ENCODE assay signal across 24 mouse cellular contexts in genomic region chr9:58341795-58342194, GRCm38 (mm10). TPM values are rescaled to one million over a fixed set of nuclear protein-coding genes. Genes with fewer than 3 reads are reported as not detected.
"Had no signal": no experiment of that assay in that cellular context is flagged by ENCODE, and none has a peak within 500 bp of the region (broad histone marks: within the 10 kb centered on the region; RNA-seq: fewer than 3 reads in every experiment).

No protein-coding gene starts in this region.

- H3K4me3 ChIP-seq: intestine, embryonic 15.5 days; limb, embryonic 13.5 days; liver, embryonic 15.5 days; midbrain, embryonic 13.5 days; neural tube, embryonic 12.5 days had no signal

- H3K4me1 ChIP-seq: intestine, embryonic 15.5 days; liver, embryonic 15.5 days had no signal

- H3K27me3 ChIP-seq: intestine, embryonic 15.5 days; limb, embryonic 13.5 days; liver, embryonic 15.5 days; midbrain, embryonic 13.5 days; neural tube, embryonic 12.5 days had no signal

- ATAC-seq: intestine, embryonic 15.5 days; midbrain, embryonic 13.5 days had no signal

- H3K27ac ChIP-seq: intestine, embryonic 15.5 days; limb, embryonic 13.5 days; liver, embryonic 15.5 days; midbrain, embryonic 13.5 days; neural tube, embryonic 12.5 days had no signal

- DNase-seq: kidney, adult 18-20 months; kidney, postnatal 10 days; kidney, postnatal 4 days; lung, postnatal 36 days; right cerebral cortex, postnatal 4 days; spleen, adult 18-20 months; thymus, adult 2 months; thymus, postnatal 25 days had no signal

- H3K9ac ChIP-seq: intestine, embryonic 15.5 days; limb, embryonic 13.5 days; liver, embryonic 15.5 days; midbrain, embryonic 13.5 days; neural tube, embryonic 12.5 days had no signal

- H3K4me2 ChIP-seq: intestine, embryonic 15.5 days; limb, embryonic 13.5 days; liver, embryonic 15.5 days; midbrain, embryonic 13.5 days; neural tube, embryonic 12.5 days had no signal

- H3K36me3 ChIP-seq: intestine, embryonic 15.5 days; limb, embryonic 13.5 days; liver, embryonic 15.5 days; midbrain, embryonic 13.5 days; neural tube, embryonic 12.5 days had no signal

- H3K9me3 ChIP-seq: intestine, embryonic 15.5 days; limb, embryonic 13.5 days; liver, embryonic 15.5 days; midbrain, embryonic 13.5 days; neural tube, embryonic 12.5 days had no signal

RNA-seq across cellular contexts. Expression of gene Tbc1d21, which starts 28.5 kb away (rescaled TPM):
- total RNA-seq: layer of hippocampus, postnatal 25 days; left cerebral cortex, adult 8-10 months; left cerebral cortex, postnatal 25 days; liver, adult 2 months; megakaryocyte progenitor cell, adult 5-6 weeks; monocyte, adult 5-6 weeks; neutrophil, adult 5-6 weeks had no signal
- polyA plus RNA-seq: intestine, embryonic 15.5 days; kidney, embryonic 14.5 days; limb, embryonic 13.5 days; liver, adult 2 months; liver, embryonic 15.5 days; lung, embryonic 16.5 days; midbrain, embryonic 13.5 days; neural tube, embryonic 12.5 days; stomach, embryonic 14.5 days; thymus, adult 2 months; urinary bladder, adult 2 months had no signal

RNA-seq across cellular contexts. Expression of gene Loxl1, which starts 28.8 kb away (rescaled TPM):
- total RNA-seq: megakaryocyte progenitor cell, adult 5-6 weeks; monocyte, adult 5-6 weeks; neutrophil, adult 5-6 weeks had no signal
